Comparison of ENCODE assay signal across 11 mouse cellular contexts in genomic region chr12:99320966-99321496, GRCm38 (mm10).
"Had no signal": no experiment of that assay in that cellular context is flagged by ENCODE, and none has a peak within 500 bp of the region (broad histone marks: within the 10 kb centered on the region; RNA-seq: fewer than 3 reads in every experiment).

No protein-coding gene starts in this region.

- H3K27ac ChIP-seq: limb, embryonic 13.5 days; neural tube, embryonic 15.5 days; stomach, embryonic 15.5 days had no signal

- H3K4me3 ChIP-seq: limb, embryonic 13.5 days; lung, embryonic 15.5 days; midbrain, embryonic 13.5 days; neural tube, embryonic 15.5 days; stomach, embryonic 15.5 days had no signal

- DNase-seq: kidney, adult 18-20 months; kidney, postnatal 10 days; kidney, postnatal 4 days; left cerebral cortex, postnatal 4 days; lung, postnatal 14 days; thymus, postnatal 36 days had no signal

- ATAC-seq: midbrain, embryonic 13.5 days had no signal

- H3K27me3 ChIP-seq: limb, embryonic 13.5 days; lung, embryonic 15.5 days; midbrain, embryonic 13.5 days; neural tube, embryonic 15.5 days; stomach, embryonic 15.5 days had no signal

- H3K9ac ChIP-seq: limb, embryonic 13.5 days; lung, embryonic 15.5 days; midbrain, embryonic 13.5 days; neural tube, embryonic 15.5 days; stomach, embryonic 15.5 days had no signal

- H3K4me1 ChIP-seq: stomach, embryonic 15.5 days had no signal

- H3K4me2 ChIP-seq: limb, embryonic 13.5 days; lung, embryonic 15.5 days; midbrain, embryonic 13.5 days; neural tube, embryonic 15.5 days; stomach, embryonic 15.5 days had no signal

- H3K9me3 ChIP-seq: lung, embryonic 15.5 days; neural tube, embryonic 15.5 days; stomach, embryonic 15.5 days had no signal

- H3K36me3 ChIP-seq: lung, embryonic 15.5 days; neural tube, embryonic 15.5 days; stomach, embryonic 15.5 days had no signal
